Mouse (Mus musculus) liver, adult 2 months (tissue): Measurements from ENCODE around the gene Il12b. TPM values are rescaled to one million over a fixed set of nuclear protein-coding genes. Genes with fewer than 3 reads are reported as not detected.

ENCODE experiments used
- DNase-seq: peaks from one replicate; pipeline ENCODE4 v3.0.0-alpha.2; 2011; ENCODE audit warnings: low read depth, low spot score; ENCODE audit errors: extremely low read depth
- H3K27ac ChIP-seq: fragments of 200-500 bp; replicated peaks from 2 replicates; pipeline ENCODE4 v1.5.1; 2012; ENCODE audit warnings: low read depth, mild to moderate bottlenecking, control low read depth, inconsistent platforms, low read length; ENCODE audit not compliant: insufficient read depth
- H3K27me3 ChIP-seq: fragments of 200-500 bp; 2 replicates; pipeline ENCODE4 v1.6.1; 2012; ENCODE audit warnings: mild to moderate bottlenecking, moderate library complexity, low read length, inconsistent platforms; ENCODE audit not compliant: control insufficient read depth, insufficient read depth
- H3K36me3 ChIP-seq: fragments of 200-500 bp; 2 replicates; pipeline ENCODE4 v1.6.1; 2012; ENCODE audit warnings: low read length, inconsistent platforms; ENCODE audit not compliant: control insufficient read depth, insufficient read depth
- H3K4me1 ChIP-seq: fragments of 200-500 bp; 2 replicates; pipeline ENCODE4 v1.6.1; 2011; ENCODE audit warnings: low read length; ENCODE audit not compliant: control insufficient read depth, insufficient read depth
- H3K4me3 ChIP-seq: fragments of 200-500 bp; 2 replicates; pipeline ENCODE4 v1.5.1; 2011; ENCODE audit warnings: low read depth, mild to moderate bottlenecking, control low read depth, low read length, moderate library complexity; ENCODE audit not compliant: insufficient read depth
- H3K79me2 ChIP-seq: fragments of 200-500 bp; 2 replicates; pipeline ENCODE4 v1.6.1; 2012; ENCODE audit warnings: inconsistent platforms, mild to moderate bottlenecking, low read length, moderate library complexity; ENCODE audit not compliant: control insufficient read depth, insufficient read depth
- H3K9ac ChIP-seq: fragments of 200-500 bp; 2 replicates; pipeline ENCODE4 v1.6.1; 2012; ENCODE audit warnings: low read depth, mild to moderate bottlenecking, control low read depth, inconsistent platforms, low read length
- CTCF ChIP-seq: fragments of 200-500 bp; IDR thresholded peaks from 2 replicates; pipeline ENCODE4 v1.5.1; 2011; ENCODE audit warnings: low read depth, low read length, control low read depth
- POLR2A ChIP-seq: fragments of 200-500 bp; IDR thresholded peaks from 2 replicates; pipeline ENCODE4 v1.6.1; 2011; ENCODE audit warnings: low read length, control low read depth; ENCODE audit not compliant: insufficient read depth; ENCODE audit errors: extremely low read depth
- WGBS: fragments of 180-500 bp; shearing (Covaris S2); methylation state at CpG from one replicate; pipeline ENCODE4 v1.1.7; 2018; 5-methylcytosine and 5-hydroxymethylcytosine counted together
- polyA plus RNA-seq: library from polyadenylated mRNA; depleted of rRNA; stranded (reverse); fragments of >200 nt; gene quantifications from 2 replicates; pipeline ENCODE4 v1.2.3, GENCODE M21; 2012
- total RNA-seq: library from RNA; depleted of rRNA; stranded (reverse); fragments of >200 nt; gene quantifications from 2 replicates; pipeline ENCODE4 v1.2.3, GENCODE M21; 2014

Il12b gene
- total and polyA plus RNA-seq, 2 experiments = not detected

- Histone ChIP-seq H3K79me2 (no peaks in the 10 kb centered on the region), H3K9ac (no peak overlapping the region), H3K27ac (no peak overlapping the region), H3K4me1 (0 out of 2 replicates have a peak, but pooled peaks cover 2% of the 10 kb centered on the region), H3K27me3 (no peaks in the 10 kb centered on the region), H3K36me3 (no peaks in the 10 kb centered on the region), H3K4me3 (no peak overlapping the region)
- TF ChIP-seq CTCF (no peak), POLR2A (no peak)
- WGBS = 45% methylated on average over 4 of the region's 4 CpGs
- no peak for DNase-seq
Observed at GRCm38 (mm10) chr11:44405113-44405512, 5.2 kb downstream of the Il12b start.

GRCm38 (mm10) chr11:44405961-44406360 lies 6.1 kb downstream of the Il12b start:
- no peak for TF ChIP-seq POLR2A
- TF ChIP-seq CTCF = no peak
- Histone ChIP-seq H3K27me3 (no peaks in the 10 kb centered on the region), H3K4me1 (0 out of 2 replicates have a peak, but pooled peaks cover 2% of the 10 kb centered on the region), H3K9ac (no peak overlapping the region), H3K79me2 (no peaks in the 10 kb centered on the region), H3K36me3 (no peaks in the 10 kb centered on the region), H3K4me3 (no peak overlapping the region), H3K27ac (no peak overlapping the region)
- 9% methylated on average over 1 of the region's 1 CpGs for WGBS
- DNase-seq = peak; percentile 32

GRCm38 (mm10) chr11:44406457-44406856 lies 6.6 kb downstream of the Il12b start:
- H3K36me3 ChIP-seq = no peaks in the 10 kb centered on the region
- no peak overlapping the region for H3K4me3 ChIP-seq
- H3K9ac ChIP-seq = no peak overlapping the region
- WGBS = 51% methylated on average over 5 of the region's 5 CpGs
- no peaks in the 10 kb centered on the region for H3K27me3 ChIP-seq
- 0 out of 2 replicates have a peak, but pooled peaks cover 2% of the 10 kb centered on the region for H3K4me1 ChIP-seq
- no peak overlapping the region for H3K27ac ChIP-seq
- DNase-seq = peak; percentile 10
- no peaks in the 10 kb centered on the region for H3K79me2 ChIP-seq
- TF ChIP-seq CTCF (no peak), POLR2A (no peak)

GRCm38 (mm10) chr11:44408626-44409025 lies 8.8 kb downstream of the Il12b start:
- WGBS = 79% methylated on average over 5 of the region's 5 CpGs
- no peak overlapping the region for H3K27ac ChIP-seq
- no peak for DNase-seq

GRCm38 (mm10) chr11:44410413-44410812 lies 10.6 kb downstream of the Il12b start:
- 50% methylated on average over 3 of the region's 3 CpGs for WGBS
- no peak overlapping the region for H3K27ac ChIP-seq

More at GRCm38 (mm10) chr11:44408626-44409025, 8.8 kb downstream of the Il12b start:
- Histone ChIP-seq H3K4me3 (no peak overlapping the region), H3K4me1 (0 out of 2 replicates have a peak, but pooled peaks cover 2% of the 10 kb centered on the region), H3K9ac (no peak overlapping the region), H3K36me3 (no peaks in the 10 kb centered on the region), H3K79me2 (no peaks in the 10 kb centered on the region), H3K27me3 (no peaks in the 10 kb centered on the region)
- TF ChIP-seq CTCF = no peak
- no peak for TF ChIP-seq POLR2A

GRCm38 (mm10) chr11:44412276-44412675 lies 12.4 kb downstream of the Il12b start:
- no peak for DNase-seq
- no peaks in the 10 kb centered on the region for H3K27me3 ChIP-seq
- 80% methylated on average over 8 of the region's 8 CpGs for WGBS
- H3K36me3 ChIP-seq = no peaks in the 10 kb centered on the region
- peak; percentile 35 for TF ChIP-seq CTCF
- no peak for TF ChIP-seq POLR2A
- H3K4me3 ChIP-seq = no peak overlapping the region
- H3K27ac ChIP-seq = no peak overlapping the region
- no peaks in the 10 kb centered on the region for H3K79me2 ChIP-seq
- H3K4me1 ChIP-seq = no peaks in the 10 kb centered on the region
- no peak overlapping the region for H3K9ac ChIP-seq

More at GRCm38 (mm10) chr11:44410413-44410812, 10.6 kb downstream of the Il12b start:
- DNase-seq = no peak
- no peaks in the 10 kb centered on the region for H3K36me3 ChIP-seq
- H3K4me1 ChIP-seq = 0 out of 2 replicates have a peak, but pooled peaks cover 2% of the 10 kb centered on the region
- no peak overlapping the region for H3K4me3 ChIP-seq
- H3K79me2 ChIP-seq = no peaks in the 10 kb centered on the region
- no peak for TF ChIP-seq CTCF
- no peak for TF ChIP-seq POLR2A
- H3K9ac ChIP-seq = no peak overlapping the region
- H3K27me3 ChIP-seq = no peaks in the 10 kb centered on the region
